Mouse (Mus musculus) heart, embryonic 12.5 days (tissue): ENCODE measurements around the gene Olfr1410. TPM values are rescaled to one million over a fixed set of nuclear protein-coding genes. Genes with fewer than 3 reads are reported as not detected.

Source experiments
- ATAC-seq: fragments of 200-750 bp; cut with Nextera tagmentation; 2 replicates; pipeline ENCODE4 v1.8.0; 2017; ENCODE audit warnings: moderate TSS enrichment, moderate library complexity; ENCODE audit not compliant: insufficient number of reproducible peaks, low FRiP score
- H3K27ac ChIP-seq: fragments of 300-500 bp; sonication (generic); 2 replicates; pipeline ENCODE4 v1.5.1; 2016; ENCODE audit warnings: mild to moderate bottlenecking, moderate library complexity; ENCODE audit not compliant: poor library complexity, severe bottlenecking
- H3K27me3 ChIP-seq: fragments of 300-500 bp; sonication (generic); replicated peaks from 2 replicates; pipeline ENCODE4 v1.6.1; 2016; ENCODE audit warnings: mild to moderate bottlenecking, moderate library complexity
- H3K36me3 ChIP-seq: fragments of 300-500 bp; sonication (generic); 2 replicates; pipeline ENCODE4 v1.6.1; 2016; ENCODE audit warnings: mild to moderate bottlenecking, moderate library complexity
- H3K4me1 ChIP-seq: fragments of 300-500 bp; sonication (generic); replicated peaks from 2 replicates; pipeline ENCODE4 v1.6.1; 2016; ENCODE audit warnings: mild to moderate bottlenecking
- H3K4me2 ChIP-seq: fragments of 300-500 bp; sonication (generic); 2 replicates; pipeline ENCODE4 v1.6.1; 2016; ENCODE audit warnings: mild to moderate bottlenecking, moderate library complexity
- H3K4me3 ChIP-seq: fragments of 300-500 bp; sonication (generic); 2 replicates; pipeline ENCODE4 v1.5.1; 2016; ENCODE audit warnings: mild to moderate bottlenecking
- H3K9ac ChIP-seq: fragments of 300-500 bp; sonication (generic); 2 replicates; pipeline ENCODE4 v1.6.1; 2016; ENCODE audit warnings: mild to moderate bottlenecking, moderate library complexity
- H3K9me3 ChIP-seq: fragments of 300-500 bp; sonication (generic); replicated peaks from 2 replicates; pipeline ENCODE4 v1.6.1; 2016; ENCODE audit warnings: mild to moderate bottlenecking, moderate library complexity
- WGBS: fragments of 180-500 bp; shearing (Covaris S2); methylation state at CpG from one replicate; pipeline ENCODE4 v1.1.7; 2016; 5-methylcytosine and 5-hydroxymethylcytosine counted together
- polyA plus RNA-seq: library from polyadenylated mRNA; unstranded; fragments of >200 nt; fragmentation: Nextera tagmentation; extraction: Ambion mirVana; gene quantifications from 2 replicates; pipeline ENCODE4 v1.2.1, GENCODE M21; 2016

The Olfr1410 gene
- polyA plus RNA-seq, 1 experiment from 2014 or later = not detected

DNA sequence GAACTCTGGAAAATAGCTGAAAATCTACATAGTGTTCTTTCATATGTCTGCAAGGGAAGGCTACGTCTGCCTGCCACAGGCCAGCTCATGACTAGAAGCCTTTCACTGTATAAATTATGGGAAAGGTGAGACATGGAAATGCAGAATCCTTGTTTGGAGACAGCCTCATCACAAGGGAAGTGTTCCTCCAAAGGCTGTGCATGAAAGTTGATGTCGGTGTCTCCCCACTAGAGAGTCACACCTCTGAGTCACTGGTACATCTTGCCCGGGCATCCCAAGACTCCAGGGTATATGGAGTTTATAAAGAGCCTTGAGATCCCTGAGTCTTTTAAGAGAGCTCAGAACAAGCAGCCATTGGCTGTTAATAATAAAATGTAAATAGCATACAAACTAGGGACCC lies 47.6 kb downstream of the Olfr1410 start:
- H3K27me3 ChIP-seq = peaks cover 71% of the 10 kb centered on the region
- H3K4me2 ChIP-seq = no peak overlapping the region
- H3K4me1 ChIP-seq = no peaks in the 10 kb centered on the region
- no peak overlapping the region for H3K27ac ChIP-seq
- no peak overlapping the region for H3K4me3 ChIP-seq
- no peaks in the 10 kb centered on the region for H3K9me3 ChIP-seq
- no peak for ATAC-seq
- WGBS = 86% methylated on average over 3 of the region's 3 CpGs
- H3K9ac ChIP-seq = no peak overlapping the region
- no peaks in the 10 kb centered on the region for H3K36me3 ChIP-seq

GRCm38 (mm10) chr1:92654676-92655075 lies 49.1 kb downstream of the Olfr1410 start:
- no peak overlapping the region for H3K4me2 ChIP-seq
- no peaks in the 10 kb centered on the region for H3K36me3 ChIP-seq
- H3K4me1 ChIP-seq = no peaks in the 10 kb centered on the region
- H3K27me3 ChIP-seq = peaks cover 66% of the 10 kb centered on the region
- no peak overlapping the region for H3K4me3 ChIP-seq
- H3K9me3 ChIP-seq = no peaks in the 10 kb centered on the region
- H3K27ac ChIP-seq = no peak overlapping the region
- WGBS = 63% methylated on average over 2 of the region's 2 CpGs
- no peak for ATAC-seq
- no peak overlapping the region for H3K9ac ChIP-seq

GRCm38 (mm10) chr1:92657025-92657820 lies 51.6 kb downstream of the Olfr1410 start:
- Histone ChIP-seq H3K27ac (no peak overlapping the region), H3K4me2 (no peak overlapping the region), H3K9me3 (no peaks in the 10 kb centered on the region), H3K27me3 (peaks cover 58% of the 10 kb centered on the region), H3K4me1 (no peaks in the 10 kb centered on the region), H3K9ac (no peak overlapping the region), H3K4me3 (no peak overlapping the region), H3K36me3 (no peaks in the 10 kb centered on the region)
- ATAC-seq = no peak
- WGBS = 74% methylated on average over 11 of the region's 11 CpGs

GRCm38 (mm10) chr1:92659392-92659791 lies 53.8 kb downstream of the Olfr1410 start:
- ATAC-seq = no peak
- H3K4me3 ChIP-seq = no peak overlapping the region
- no peak overlapping the region for H3K4me2 ChIP-seq
- no peaks in the 10 kb centered on the region for H3K9me3 ChIP-seq
- H3K27me3 ChIP-seq = peaks cover 46% of the 10 kb centered on the region
- 37% methylated on average over 5 of the region's 5 CpGs for WGBS
- H3K9ac ChIP-seq = no peak overlapping the region
- no peak overlapping the region for H3K27ac ChIP-seq
- no peaks in the 10 kb centered on the region for H3K4me1 ChIP-seq
- H3K36me3 ChIP-seq = no peaks in the 10 kb centered on the region

Other genes starting within 250 kb of the Olfr1410 start
- gene Ndufa10, start 131.9 kb upstream of the Olfr1410 start, polyA plus RNA-seq = 406 and 431 TPM in 2 replicates
- gene Olfr1416, start 120.7 kb upstream of the Olfr1410 start, polyA plus RNA-seq = not detected in 2 replicates
- not detected in 2 replicates for gene Olfr1415, start 109.7 kb upstream of the Olfr1410 start, polyA plus RNA-seq
- not detected in 2 replicates for gene Olfr1414, start 87.1 kb upstream of the Olfr1410 start, polyA plus RNA-seq
- not detected in 2 replicates for gene Olfr1413, start 34.5 kb upstream of the Olfr1410 start, polyA plus RNA-seq
- gene Olfr1412, start 20.0 kb upstream of the Olfr1410 start, polyA plus RNA-seq = not detected in 2 replicates
- gene Olfr1411, start 11.4 kb upstream of the Olfr1410 start, polyA plus RNA-seq = not detected in 2 replicates
- not detected in 2 replicates for gene Olfr12, start 12.0 kb downstream of the Olfr1410 start, polyA plus RNA-seq
- gene Cops9, start 36.2 kb downstream of the Olfr1410 start, polyA plus RNA-seq = 348 and 375 TPM in 2 replicates
- not detected in 2 replicates for gene Otos, start 43.1 kb downstream of the Olfr1410 start, polyA plus RNA-seq
- gene Gpc1, start 225.9 kb downstream of the Olfr1410 start, polyA plus RNA-seq = 67.2 and 70.3 TPM in 2 replicates